Mouse (Mus musculus) heart, adult 2 months (tissue): ENCODE data around the gene Mak.

Experiments
- CTCF ChIP-seq: fragments of 200-600 bp; IDR thresholded peaks from 2 replicates; pipeline ENCODE4 v1.8.1; 2022; ENCODE audit warnings: antibody characterized with exemption, mild to moderate bottlenecking, moderate library complexity
- EP300 ChIP-seq: fragments of 200-500 bp; IDR thresholded peaks from 2 replicates; pipeline ENCODE4 v1.6.1; 2011; ENCODE audit warnings: low read depth, low read length, control low read depth; ENCODE audit not compliant: insufficient read depth

DNA sequence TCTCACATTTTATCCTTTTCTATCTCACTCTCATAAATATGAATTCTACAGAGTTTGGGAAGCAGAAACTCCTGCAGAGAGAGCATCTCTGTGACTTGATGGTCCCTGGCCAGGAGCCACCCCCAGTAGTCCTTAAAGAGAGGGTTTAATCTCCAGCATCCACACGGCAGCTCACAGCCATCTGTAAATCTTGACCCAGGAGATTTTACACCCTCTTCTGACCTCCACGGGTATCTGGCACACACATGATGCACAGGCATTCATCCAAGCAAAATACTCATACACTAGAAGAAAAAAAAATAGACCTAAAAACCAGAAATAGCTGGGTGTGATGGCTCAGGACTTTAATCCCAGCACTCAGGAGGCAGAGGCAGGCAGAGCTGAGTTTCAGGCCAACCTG lies 91.1 kb downstream of the Mak start:
- TF ChIP-seq EP300 (no peak), CTCF (no peak)
